Mouse (Mus musculus): ENCODE measurements at regions not wholly inside any gene's neighbourhood (a gene's known extent, or its start where the extent isn't known, plus 50 kb on each side); places are given as distances from the start of the nearest gene placed in this dataset.

- no peak for DNase-seq (ENCODE audit: low read depth, low spot score)
Measured at GRCm38 (mm10) chr2:131674872-131675271, 112.8 kb upstream of the Adra1d start.

- no peak for DNase-seq (ENCODE audit: low read depth, low spot score)
Measured at GRCm38 (mm10) chr2:131673351-131673750, 111.3 kb upstream of the Adra1d start.

GRCm38 (mm10) chr2:131672646-131673045, 110.6 kb upstream of the Adra1d start:
- DNase-seq (ENCODE audit: low read depth, low spot score): no peak

GRCm38 (mm10) chr2:131672223-131672622, 110.1 kb upstream of the Adra1d start:
- peak; percentile 74 for DNase-seq (ENCODE audit: low read depth, low spot score)

- DNase-seq (ENCODE audit: low read depth, low spot score): peak; percentile 77
Measured at GRCm38 (mm10) chr2:131670876-131671275, 108.8 kb upstream of the Adra1d start.

- no peak for DNase-seq (ENCODE audit: low read depth, low spot score)
Measured at GRCm38 (mm10) chr2:131667874-131668273, 105.8 kb upstream of the Adra1d start.

- DNase-seq (ENCODE audit: low read depth, low spot score): peak; percentile 73
Measured at GRCm38 (mm10) chr2:131666841-131667364, 104.8 kb upstream of the Adra1d start.

GRCm38 (mm10) chr2:131664575-131664974, 102.5 kb upstream of the Adra1d start:
- DNase-seq (ENCODE audit: low read depth, low spot score): peak; percentile 72

GRCm38 (mm10) chr2:131663199-131663809, 101.2 kb upstream of the Adra1d start:
- no peak for DNase-seq (ENCODE audit: low read depth, low spot score)

GRCm38 (mm10) chr2:131652197-131652596, 90.1 kb upstream of the Adra1d start:
- no peak for DNase-seq (ENCODE audit: low read depth, low spot score)

- peak; percentile 57 for DNase-seq (ENCODE audit: low read depth, low spot score)
Measured at GRCm38 (mm10) chr2:131650611-131651153, 88.6 kb upstream of the Adra1d start.

GRCm38 (mm10) chr2:131644166-131644858, 82.2 kb upstream of the Adra1d start:
- no peak for DNase-seq (ENCODE audit: low read depth, low spot score)

GRCm38 (mm10) chr2:131642456-131642855, 80.4 kb upstream of the Adra1d start:
- DNase-seq (ENCODE audit: low read depth, low spot score): no peak

GRCm38 (mm10) chr2:131638996-131639605, 77.0 kb upstream of the Adra1d start:
- DNase-seq (ENCODE audit: low read depth, low spot score): no peak

- no peak for DNase-seq (ENCODE audit: low read depth, low spot score)
Measured at GRCm38 (mm10) chr2:131635791-131636190, 73.7 kb upstream of the Adra1d start.

GRCm38 (mm10) chr2:131617916-131618315, 55.8 kb upstream of the Adra1d start:
- no peak for DNase-seq (ENCODE audit: low read depth, low spot score)

GRCm38 (mm10) chr2:131612486-131612885, 50.4 kb upstream of the Adra1d start:
- no peak for DNase-seq (ENCODE audit: low read depth, low spot score)

Data from telencephalon, adult 2 months (tissue).